Comparison of ENCODE assay signal across 26 mouse cellular contexts in the genomic region with DNA sequence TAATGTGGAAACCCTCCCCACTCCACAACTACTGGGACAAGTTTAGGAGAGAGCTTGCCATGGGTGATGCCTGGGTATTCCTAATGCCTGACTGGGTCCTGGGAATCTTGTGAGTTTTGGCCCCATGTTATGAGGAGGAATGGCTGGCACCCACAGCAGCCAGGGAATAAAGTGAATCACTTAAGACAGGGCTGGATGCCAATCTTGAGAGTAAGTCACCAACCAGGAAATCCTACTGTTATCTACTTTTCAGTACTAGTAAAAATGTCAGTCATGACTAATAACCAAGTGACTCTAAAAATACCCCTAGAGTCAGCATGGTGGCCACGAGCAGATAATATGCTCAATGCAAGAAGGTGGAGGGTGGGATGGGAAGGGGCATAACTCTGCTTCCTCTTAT.
DNase-seq lines count a peak whose midpoint lies in the region; ATAC-seq and TF ChIP-seq lines count a peak whose summit lies in the region.
"Had no signal": no experiment of that assay in that cellular context is flagged by ENCODE, and none has a peak within 500 bp of the region (broad histone marks: within the 10 kb centered on the region; RNA-seq: fewer than 3 reads in every experiment).

No protein-coding gene starts in this region.

- H3K36me3 ChIP-seq in heart, embryonic 15.5 days: no peaks in the 10 kb centered on the region
- H3K36me3 ChIP-seq in heart, adult 2 months (ENCODE audit: control insufficient read depth, insufficient read depth, low read length): no peaks in the 10 kb centered on the region
- no peaks in the 10 kb centered on the region for H3K36me3 ChIP-seq in stomach, postnatal 0 days (ENCODE audit: control insufficient read depth, insufficient read depth, low read length)
- H3K36me3 ChIP-seq: embryonic facial prominence, embryonic 12.5 days; forebrain, embryonic 12.5 days; kidney, embryonic 15.5 days; liver, embryonic 13.5 days; midbrain, embryonic 13.5 days; neural tube, embryonic 12.5 days had no signal

- no peaks in the 10 kb centered on the region for H3K27me3 ChIP-seq in heart, embryonic 15.5 days
- H3K27me3 ChIP-seq in heart, adult 2 months (ENCODE audit: control insufficient read depth, insufficient read depth, low read length): no peaks in the 10 kb centered on the region
- H3K27me3 ChIP-seq in stomach, postnatal 0 days (ENCODE audit: control insufficient read depth, insufficient read depth, low read length): no peaks in the 10 kb centered on the region
- H3K27me3 ChIP-seq: embryonic facial prominence, embryonic 12.5 days; forebrain, embryonic 12.5 days; kidney, embryonic 15.5 days; liver, embryonic 13.5 days; megakaryocyte, embryonic 14.5 days; midbrain, embryonic 13.5 days; neural tube, embryonic 12.5 days had no signal

- H3K4me3 ChIP-seq in heart, embryonic 15.5 days: no peak overlapping the region
- H3K4me3 ChIP-seq in heart, adult 2 months: no peak overlapping the region
- no peak overlapping the region for H3K4me3 ChIP-seq in stomach, postnatal 0 days (ENCODE audit: low read depth, low read length)
- H3K4me3 ChIP-seq: embryonic facial prominence, embryonic 12.5 days; erythroblast, embryonic 14.5 days; forebrain, embryonic 12.5 days; kidney, embryonic 15.5 days; liver, embryonic 13.5 days; megakaryocyte, embryonic 14.5 days; midbrain, embryonic 13.5 days; neural tube, embryonic 12.5 days had no signal

- no peaks in the 10 kb centered on the region for H3K79me2 ChIP-seq in heart, adult 2 months (replicated peaks; ENCODE audit: control insufficient read depth, insufficient read depth, low read length)

- peak; percentile 19 for DNase-seq in adrenal gland, postnatal 10 days
- DNase-seq in adrenal gland, postnatal 4 days (ENCODE audit: low spot score in 2 of 2): no peak
- DNase-seq in heart, adult 2 months: no peak
- peak; percentile 39 for DNase-seq in 3134 (ENCODE audit: extremely low read depth, insufficient read length, low spot score)
- DNase-seq in NIH3T3 (ENCODE audit: low read depth): peak; percentile 74
- no peak for DNase-seq in cerebellum, postnatal 36 days
- DNase-seq in stomach, postnatal 0 days (ENCODE audit: low spot score): no peak
- DNase-seq: B cell, adult 2 months; cerebellum, adult 18-20 months; cerebellum, postnatal 14 days; gastrocnemius, postnatal 36 days; kidney, adult 11 months; kidney, postnatal 36 days; liver, embryonic 13.5 days; lung, embryonic 14.5 days; lung, postnatal 36 days; right cerebral cortex, postnatal 14 days had no signal

- no peak overlapping the region for H3K9ac ChIP-seq in heart, embryonic 15.5 days
- H3K9ac ChIP-seq in heart, adult 2 months (ENCODE audit: low read depth, low read length): no peak overlapping the region
- H3K9ac ChIP-seq in stomach, postnatal 0 days (ENCODE audit: low read length): no peak overlapping the region
- H3K9ac ChIP-seq: embryonic facial prominence, embryonic 12.5 days; forebrain, embryonic 12.5 days; kidney, embryonic 15.5 days; liver, embryonic 13.5 days; lung, embryonic 14.5 days; midbrain, embryonic 13.5 days; neural tube, embryonic 12.5 days had no signal

- WGBS in heart, embryonic 15.5 days: 27% methylated on average over 1 of the region's 1 CpGs
- WGBS in heart, adult 2 months: 20% methylated on average over 1 of the region's 1 CpGs
- WGBS in stomach, postnatal 0 days: 63% methylated on average over 1 of the region's 1 CpGs

- no peak for TF ChIP-seq EP300 in heart, adult 2 months (IDR thresholded peaks at IDR 0.05; ENCODE audit: insufficient read depth, low read depth, low read length)
- TF ChIP-seq EP300 in stomach, postnatal 0 days (optimal IDR thresholded peaks at IDR 0.05): no peak

- intact Hi-C loops in heart, adult 2 months (cut with DNase I): no loop called here

- H3K27ac ChIP-seq in heart, embryonic 15.5 days: 0 out of 2 replicates have a peak overlapping the region, but pooled peaks have one; percentile 0
- no peak overlapping the region for H3K27ac ChIP-seq in heart, adult 2 months
- H3K27ac ChIP-seq in stomach, postnatal 0 days (replicated peaks): no peak overlapping the region
- H3K27ac ChIP-seq: embryonic facial prominence, embryonic 12.5 days; forebrain, embryonic 12.5 days; hindbrain, postnatal 0 days; kidney, embryonic 15.5 days; liver, embryonic 13.5 days; midbrain, embryonic 13.5 days; neural tube, embryonic 12.5 days had no signal

- no peak for TF ChIP-seq CTCF in heart, adult 2 months (IDR thresholded peaks at IDR 0.05)
- TF ChIP-seq CTCF in stomach, postnatal 0 days (IDR thresholded peaks at IDR 0.05; ENCODE audit: low read depth): no peak

- peaks cover 23% of the 10 kb centered on the region for H3K4me1 ChIP-seq in heart, embryonic 15.5 days (replicated peaks)
- H3K4me1 ChIP-seq in heart, adult 2 months (ENCODE audit: control insufficient read depth, insufficient read depth, low read length): peaks cover under 1% of the 10 kb centered on the region; the same call in 1 of the 2 replicates
- H3K4me1 ChIP-seq in stomach, postnatal 0 days (replicated peaks; ENCODE audit: control insufficient read depth, insufficient read depth): 0 out of 2 replicates have a peak, but pooled peaks cover 4% of the 10 kb centered on the region
- H3K4me1 ChIP-seq: embryonic facial prominence, embryonic 12.5 days; forebrain, embryonic 12.5 days; liver, embryonic 13.5 days; megakaryocyte, embryonic 14.5 days; midbrain, embryonic 13.5 days; neural tube, embryonic 12.5 days had no signal

- H3K9me3 ChIP-seq in heart, embryonic 15.5 days (replicated peaks): no peaks in the 10 kb centered on the region
- H3K9me3 ChIP-seq in stomach, postnatal 0 days (ENCODE audit: control insufficient read depth, low read length): no peaks in the 10 kb centered on the region
- H3K9me3 ChIP-seq: embryonic facial prominence, embryonic 12.5 days; forebrain, embryonic 12.5 days; kidney, embryonic 15.5 days; liver, embryonic 13.5 days; midbrain, embryonic 13.5 days; neural tube, embryonic 12.5 days had no signal

- TF ChIP-seq POLR2A in heart, adult 2 months (IDR thresholded peaks at IDR 0.05; ENCODE audit: insufficient read depth, low read depth, low read length): no peak

- no peak overlapping the region for H3K4me2 ChIP-seq in heart, embryonic 15.5 days
- H3K4me2 ChIP-seq in stomach, postnatal 0 days (replicated peaks; ENCODE audit: low read depth): no peak overlapping the region
- H3K4me2 ChIP-seq: embryonic facial prominence, embryonic 12.5 days; forebrain, embryonic 12.5 days; kidney, embryonic 15.5 days; liver, embryonic 13.5 days; lung, embryonic 14.5 days; midbrain, embryonic 13.5 days; neural tube, embryonic 12.5 days had no signal

- no peak for ATAC-seq in heart, embryonic 15.5 days (replicated peaks; ENCODE audit: insufficient number of reproducible peaks, insufficient read depth, low FRiP score, low read depth)
- no peak for ATAC-seq in stomach, postnatal 0 days (ENCODE audit: low FRiP score, low TSS enrichment)
- ATAC-seq: hindbrain, postnatal 0 days; midbrain, embryonic 13.5 days had no signal

Comparison
In these comparisons a context has a peak if more than half of its experiments do, and no peak if none do; other contexts are left out.
1. DNase-seq: peak in adrenal gland, postnatal 10 days (single experiment), 3134 (single experiment) and NIH3T3 (single experiment); none in adrenal gland, postnatal 4 days (0 of 2), heart, adult 2 months (0 of 2), cerebellum, postnatal 36 days (0 of 2) and stomach, postnatal 0 days (single experiment).